Mouse (Mus musculus): ENCODE measurements around the gene Ppme1. TPM values are rescaled to one million over a fixed set of nuclear protein-coding genes. Genes with fewer than 3 reads are reported as not detected.

Ppme1 gene
- total RNA-seq, 2 experiments from 2014 or later: 25.1 to 26.8 TPM

- intact Hi-C loops (cut with DNase I; ENCODE audit: low total_unique reads): no loop called here
- DNase-seq: peak; percentile 38
These were observed 84.1 kb downstream of the Ppme1 start for GRCm38 (mm10) chr7:100287748-100288578.

- intact Hi-C loops (cut with DNase I; ENCODE audit: low total_unique reads): no loop called here
- DNase-seq: no peak
These were observed 86.7 kb downstream of the Ppme1 start, which contains the start of gene P4ha3 for GRCm38 (mm10) chr7:100285383-100285782. TSS of gene P4ha3 (plus strand) at chr7:100285520.

GRCm38 (mm10) chr7:100283298-100283697, 88.8 kb downstream of the Ppme1 start:
- DNase-seq: no peak
- intact Hi-C loops (cut with DNase I; ENCODE audit: low total_unique reads): loop anchor here (5.0 kb wide), 1 partner anchor 44 kb away; no protein-coding TSS in a partner anchor

- intact Hi-C loops (cut with DNase I; ENCODE audit: low total_unique reads): loop anchor here (5.0 kb wide), 1 partner anchor 46 kb away; no protein-coding TSS in a partner anchor
- no peak for DNase-seq
These were observed 90.5 kb downstream of the Ppme1 start for GRCm38 (mm10) chr7:100281596-100281995.

- intact Hi-C loops (cut with DNase I; ENCODE audit: low total_unique reads): loop anchor here (5.0 kb wide), 1 partner anchor 47 kb away; no protein-coding TSS in a partner anchor
- DNase-seq: no peak
These were observed 92.3 kb downstream of the Ppme1 start for GRCm38 (mm10) chr7:100279803-100280202.

Other genes starting within 250 kb of the Ppme1 start
- 1 to 10 TPM; 4.7 to 5.9 TPM for gene Lipt2, start 213.0 kb downstream of the Ppme1 start, total RNA-seq (2021)
- under 1 TPM; 0.59 to 0.60 TPM for gene Kcne3, start 195.8 kb downstream of the Ppme1 start, total RNA-seq (2021)
- gene Pgm2l1, start 144.9 kb downstream of the Ppme1 start, total RNA-seq (2021): 10 to 100 TPM; 12.2 to 12.3 TPM
- 1 to 10 TPM; 1.5 to 2.5 TPM for gene P4ha3, start 86.8 kb downstream of the Ppme1 start, total RNA-seq (2021)
- 1 to 10 TPM; 5.5 to 6.0 TPM for gene C2cd3, start 74 bp downstream of the Ppme1 start, total RNA-seq (2021)
- 100 to 1,000 TPM in 1 of 2 experiments, 10 to 100 TPM in 1; 58.1 to 197 TPM for gene Ucp3, start 100.7 kb upstream of the Ppme1 start, total RNA-seq (2021)
- 100 to 1,000 TPM; 121 to 126 TPM for gene Ucp2, start 121.0 kb upstream of the Ppme1 start, total RNA-seq (2021)
- not detected for gene Dnajb13, start 142.7 kb upstream of the Ppme1 start, total RNA-seq (2021)
- 10 to 100 TPM in 1 of 2 experiments, 1 to 10 TPM in 1; 9.7 to 10.9 TPM for gene Coa4, start 164.8 kb upstream of the Ppme1 start, total RNA-seq (2021)
- gene Rab6a, start 235.1 kb upstream of the Ppme1 start, total RNA-seq (2021): 10 to 100 TPM; 56.3 to 59.5 TPM
- 10 to 100 TPM; 74.4 to 77.5 TPM for gene Mrpl48, start 236.0 kb upstream of the Ppme1 start, total RNA-seq (2021)